Mouse (Mus musculus) neutrophil, adult 5-6 weeks (primary cell): ENCODE results near the gene 1810010H24Rik. TPM values are rescaled to one million over a fixed set of nuclear protein-coding genes. Genes with fewer than 3 reads are reported as not detected.
"Not testable (repeated sequence)": the region's sequence is repeated elsewhere in the genome, so short reads cannot be mapped to it uniquely, and the experiment has no call there.

Source experiments
- ATAC-seq: fragments of 151-379, 151-347 bp; 2 replicates; pipeline ENCODE4 v1.8.0; 2017; ENCODE audit warnings: mild to moderate bottlenecking, moderate TSS enrichment; ENCODE audit not compliant: insufficient number of reproducible peaks, poor library complexity, low FRiP score, severe bottlenecking; ENCODE audit errors: extremely low read depth
- total RNA-seq: library from RNA; stranded (forward); fragments of 200-1000 nt; gene quantifications from 2 replicates; pipeline ENCODE4 v1.2.3, GENCODE M21; 2017

Gene 1810010H24Rik
- total RNA-seq: 1.4 and 2.0 TPM in 2 replicates

DNA sequence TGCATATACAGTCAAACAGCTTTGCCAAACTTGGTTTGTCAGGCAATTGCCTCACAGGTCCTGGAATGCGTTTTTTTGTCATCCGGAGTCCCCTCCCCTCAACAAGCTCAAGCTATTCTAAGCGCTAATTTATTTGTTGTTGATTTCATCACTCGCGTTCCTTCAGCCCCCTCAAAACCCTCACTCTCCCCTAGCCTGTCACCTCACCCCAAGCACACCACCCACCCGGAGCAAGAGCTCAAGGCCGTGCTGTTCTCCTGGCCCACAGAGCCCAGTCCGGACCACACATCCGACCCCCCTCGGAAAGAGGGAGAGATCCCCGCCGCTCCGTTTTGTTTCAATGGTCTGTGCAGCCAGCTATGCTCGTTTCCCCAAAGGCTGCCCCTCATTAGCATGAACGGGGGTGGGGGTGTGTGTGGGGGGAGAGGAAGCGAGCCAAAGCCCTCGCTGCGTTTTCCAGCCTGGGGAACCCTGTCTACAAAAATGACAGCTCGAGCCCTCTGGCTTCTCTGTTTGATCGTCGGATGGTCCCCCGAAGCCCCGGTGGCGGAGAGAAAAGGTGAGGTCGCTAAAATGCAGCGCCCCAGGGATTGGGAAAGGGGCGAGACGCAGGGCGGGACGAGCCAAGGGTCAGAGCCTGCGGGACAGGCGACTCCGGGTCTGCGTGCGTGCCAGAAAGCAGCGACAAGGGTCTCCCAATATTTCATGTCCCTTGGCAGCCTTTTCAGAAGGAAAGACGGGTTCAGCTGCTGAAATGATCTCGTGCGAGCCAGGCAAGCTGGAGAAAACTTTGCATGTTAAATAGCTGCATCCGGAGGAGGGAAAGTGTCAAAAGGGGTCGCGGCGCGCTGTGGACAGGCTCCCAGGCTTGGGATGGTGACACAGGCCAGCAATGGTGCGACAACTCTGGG lies at the start of gene 1810010H24Rik:
TSS of gene 1810010H24Rik (plus strand) at position 271 of the 911 bp plus-strand sequence.
- ATAC-seq: 0 out of 2 replicates have a peak, but pooled peaks have one; percentile 17

DNA sequence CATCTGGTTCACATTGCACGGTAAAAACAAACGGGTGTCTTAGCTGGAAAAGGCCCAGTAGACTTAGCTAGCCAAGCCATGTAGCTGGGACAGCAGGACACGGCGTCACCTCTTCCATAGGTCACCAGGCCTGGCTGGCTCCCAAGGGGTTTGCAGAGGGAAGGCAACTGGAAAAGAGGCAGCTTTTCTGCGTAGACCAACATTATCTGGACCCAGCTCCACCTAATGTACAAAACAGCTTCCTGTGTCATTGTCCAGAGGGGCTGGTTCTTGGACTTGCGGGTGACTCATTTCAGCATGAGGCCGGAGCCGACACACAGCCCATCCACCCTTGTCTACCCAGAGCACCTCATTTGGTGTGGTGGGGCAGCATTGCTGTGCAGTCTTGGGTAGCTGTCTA lies 49.3 kb upstream of the 1810010H24Rik start:
- no peak for ATAC-seq

DNA sequence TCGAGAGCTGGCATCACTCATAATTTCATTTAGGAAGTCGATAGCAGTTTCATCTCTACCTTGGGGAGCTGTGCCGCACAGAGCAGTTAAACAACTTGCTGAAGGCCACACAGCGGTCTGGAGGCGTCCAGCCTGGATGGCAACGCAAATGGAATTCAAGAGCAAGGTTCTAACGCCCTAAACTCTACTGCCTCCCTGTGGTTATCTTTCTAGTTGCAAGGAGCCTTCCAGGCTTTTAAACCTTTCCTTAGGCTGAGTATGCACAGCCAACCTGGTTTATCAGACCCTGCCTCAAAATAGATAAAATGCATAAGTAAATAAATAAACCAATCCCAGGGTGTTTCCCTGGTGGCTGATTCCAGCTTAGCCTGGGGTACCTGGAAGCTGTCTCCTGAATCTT lies 45.0 kb upstream of the 1810010H24Rik start:
- peak; percentile 41; the same call in 1 of the 2 replicates for ATAC-seq

DNA sequence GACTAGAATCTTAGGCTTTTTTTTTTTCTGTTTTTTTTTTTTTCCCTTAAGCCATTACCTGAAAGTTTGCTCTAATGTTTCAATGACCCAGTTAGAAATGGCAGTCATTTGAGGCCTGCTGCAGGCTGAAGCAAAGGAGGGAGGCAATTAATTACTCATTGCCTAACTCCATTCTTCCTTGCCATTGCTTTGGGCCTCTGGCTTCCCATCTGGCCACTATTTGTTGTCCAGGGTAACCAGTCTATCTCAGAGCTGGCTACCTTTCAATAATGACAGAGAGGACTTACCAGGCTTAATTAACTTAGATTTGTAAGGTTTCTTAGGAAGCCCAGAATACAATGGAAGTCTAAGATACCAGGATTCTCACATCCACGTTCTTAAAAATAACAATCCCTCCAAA lies 43.7 kb upstream of the 1810010H24Rik start:
- no peak for ATAC-seq

DNA sequence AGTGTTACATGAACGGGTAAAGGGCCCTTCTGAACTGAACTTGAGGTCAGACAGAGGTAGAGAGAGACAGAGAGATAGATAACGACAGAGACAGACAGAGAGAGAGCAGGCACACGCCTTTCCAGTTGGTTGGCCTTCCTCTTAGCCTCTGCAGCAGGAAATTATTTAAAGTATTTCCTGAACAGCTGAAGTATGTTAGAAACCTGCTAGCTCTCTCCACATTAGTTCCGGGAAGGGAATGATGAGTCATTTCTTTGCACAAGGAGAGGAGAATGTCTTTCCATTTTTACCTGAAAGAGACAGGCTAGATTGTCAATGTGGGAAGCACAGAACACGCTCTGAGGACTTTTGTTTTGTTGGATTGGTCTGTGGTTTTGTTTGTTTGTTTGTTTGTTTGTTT lies 43.1 kb upstream of the 1810010H24Rik start:
- no peak for ATAC-seq

DNA sequence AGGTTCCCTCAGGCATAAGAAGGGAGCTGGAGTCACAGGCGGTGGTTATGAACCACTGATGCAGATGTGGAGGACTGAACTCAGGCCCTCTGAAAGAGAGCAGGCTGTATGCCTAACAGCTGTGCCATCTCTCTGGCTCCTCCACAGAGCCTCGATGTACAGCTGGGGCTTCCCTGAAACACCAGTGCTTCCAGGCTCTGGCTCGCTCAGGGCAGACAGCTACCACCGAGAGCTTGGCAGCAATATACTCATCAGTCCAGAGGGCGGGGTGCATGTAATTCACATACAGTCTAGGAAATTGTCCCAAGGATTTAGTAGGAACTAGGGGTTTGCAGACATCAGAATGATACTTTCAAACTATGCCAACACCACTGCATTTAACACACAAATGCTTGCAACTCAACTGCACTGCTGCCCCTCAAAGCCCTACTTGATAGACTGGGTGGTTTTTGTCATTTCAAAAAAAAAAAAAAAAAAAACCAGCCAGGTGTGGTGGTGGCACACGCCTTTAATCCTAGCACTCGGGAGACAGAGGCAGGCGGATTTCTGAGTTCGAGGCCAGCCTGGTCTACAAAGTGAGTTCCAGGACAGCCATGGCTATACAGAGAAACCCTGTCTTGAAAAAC lies 39.4 kb upstream of the 1810010H24Rik start:
- ATAC-seq: not testable (repeated sequence)

DNA sequence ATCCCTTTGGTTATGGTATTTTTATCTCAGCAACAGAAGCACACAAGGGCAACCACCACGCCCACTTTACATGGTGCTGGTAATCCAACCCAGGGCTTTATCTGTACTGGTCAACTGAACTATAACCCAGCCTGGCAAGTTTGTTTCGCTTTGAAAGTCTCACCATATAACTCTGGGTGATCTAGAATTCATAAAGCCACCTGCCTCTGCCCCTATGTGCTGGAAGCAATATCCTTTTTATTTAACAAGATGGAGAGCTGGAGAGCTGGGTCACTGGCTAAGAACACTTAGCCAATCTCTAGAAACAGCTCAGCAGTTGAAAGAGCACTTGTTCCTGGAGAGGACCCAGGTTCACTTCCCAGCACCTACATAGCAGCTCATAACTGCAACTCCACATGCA lies 38.1 kb upstream of the 1810010H24Rik start:
- ATAC-seq: no peak

DNA sequence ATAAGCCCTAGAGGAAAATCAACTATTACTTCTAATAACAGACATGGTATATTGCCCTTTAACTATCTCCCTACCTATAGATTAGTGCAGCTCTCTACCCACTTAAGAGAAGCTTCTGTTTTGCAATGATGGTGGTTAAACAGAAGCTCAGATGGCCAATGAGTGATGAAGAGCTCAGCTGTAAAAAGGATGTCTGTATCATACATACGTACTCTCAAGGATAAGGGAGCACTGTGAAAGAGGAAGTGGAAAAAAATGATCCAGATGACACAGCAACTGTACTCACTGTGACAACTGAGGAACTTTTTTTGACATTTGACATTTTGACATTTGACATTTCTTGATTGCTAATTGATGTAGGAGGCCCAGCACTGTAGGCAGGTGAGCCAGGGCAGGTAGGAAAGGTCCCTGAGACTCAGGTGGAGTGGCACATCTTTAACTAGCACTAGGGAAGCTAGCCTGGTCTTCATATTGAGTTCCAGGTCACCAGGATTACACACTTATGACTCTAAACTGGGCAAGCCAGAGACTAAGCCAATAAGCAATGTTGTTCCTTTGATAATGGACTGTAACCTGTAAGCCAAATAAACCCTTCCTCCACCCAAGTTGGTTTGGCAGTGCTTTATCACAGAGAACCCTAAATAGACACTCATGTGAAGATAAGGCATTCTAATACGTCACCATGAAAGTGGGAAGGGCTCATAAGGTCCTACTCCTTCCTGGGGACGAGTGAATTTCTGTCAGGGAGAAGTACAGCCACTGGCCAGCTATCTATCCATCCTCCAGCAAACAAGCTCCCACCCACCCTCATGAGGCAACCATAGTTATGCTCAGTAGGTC lies 31.0 kb upstream of the 1810010H24Rik start:
- ATAC-seq: peak; percentile 88

DNA sequence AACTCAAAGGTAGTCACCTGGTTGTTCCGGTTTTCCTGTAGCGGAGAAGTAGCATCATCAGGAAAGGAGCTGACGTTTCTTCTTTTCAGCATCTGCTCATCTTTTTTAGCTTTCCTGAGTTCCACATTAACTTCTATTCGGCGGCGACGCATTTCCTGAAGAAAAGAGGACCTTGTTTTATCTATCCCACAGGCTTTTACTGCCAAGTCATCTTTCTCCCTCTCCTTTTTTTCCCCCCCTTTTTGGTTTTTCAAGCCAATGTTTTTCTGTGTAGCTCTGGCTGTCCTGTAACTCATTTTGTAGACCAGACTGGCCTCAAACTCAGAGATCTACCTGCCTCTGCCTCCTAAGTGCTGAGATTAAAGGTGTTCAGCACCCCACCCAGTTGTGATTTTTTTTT lies 29.0 kb upstream of the 1810010H24Rik start:
- ATAC-seq: not testable (repeated sequence)

DNA sequence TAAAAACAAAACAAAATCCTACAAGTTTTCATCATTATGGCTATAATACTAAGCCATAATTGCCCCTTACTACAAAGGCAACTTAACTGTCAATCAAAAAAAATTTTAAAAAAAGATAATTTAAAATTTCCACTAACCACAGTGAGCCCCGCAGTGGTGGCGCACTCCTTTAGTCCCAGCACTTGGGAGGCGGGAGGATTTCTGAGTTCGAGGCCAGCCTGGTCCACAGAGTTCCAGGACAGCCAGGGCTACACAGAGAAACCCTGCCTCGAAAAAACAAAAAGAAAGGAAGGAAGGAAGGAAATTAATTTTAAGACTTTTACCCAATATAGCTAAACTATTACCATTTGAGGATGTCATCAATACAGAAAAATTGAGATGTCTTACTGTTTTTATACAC lies 27.5 kb upstream of the 1810010H24Rik start:
- ATAC-seq: no peak

DNA sequence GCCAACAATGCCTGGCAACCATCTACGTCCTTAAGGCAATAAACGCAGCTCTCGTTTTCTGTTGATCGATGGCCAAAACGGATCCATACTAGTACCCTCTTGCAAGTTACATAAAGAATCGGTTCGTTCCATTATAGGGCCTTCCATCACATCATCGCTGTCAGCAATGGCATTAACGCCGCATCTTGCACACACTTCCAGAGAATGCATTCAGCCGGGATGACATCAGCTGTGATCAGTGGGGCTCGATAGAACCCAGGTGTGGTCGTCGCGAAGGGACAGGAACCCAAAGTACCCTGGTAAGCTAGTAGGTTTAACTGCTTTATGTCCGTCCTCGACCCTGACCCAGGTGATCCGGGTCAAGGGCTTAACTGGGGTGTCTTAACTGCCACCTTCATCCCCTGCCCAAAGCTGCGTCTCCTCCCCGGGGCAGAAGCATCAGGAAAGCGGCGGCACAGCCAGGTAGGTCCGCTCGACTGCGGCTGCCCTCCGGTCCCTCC lies 26.8 kb upstream of the 1810010H24Rik start:
- ATAC-seq: no peak

DNA sequence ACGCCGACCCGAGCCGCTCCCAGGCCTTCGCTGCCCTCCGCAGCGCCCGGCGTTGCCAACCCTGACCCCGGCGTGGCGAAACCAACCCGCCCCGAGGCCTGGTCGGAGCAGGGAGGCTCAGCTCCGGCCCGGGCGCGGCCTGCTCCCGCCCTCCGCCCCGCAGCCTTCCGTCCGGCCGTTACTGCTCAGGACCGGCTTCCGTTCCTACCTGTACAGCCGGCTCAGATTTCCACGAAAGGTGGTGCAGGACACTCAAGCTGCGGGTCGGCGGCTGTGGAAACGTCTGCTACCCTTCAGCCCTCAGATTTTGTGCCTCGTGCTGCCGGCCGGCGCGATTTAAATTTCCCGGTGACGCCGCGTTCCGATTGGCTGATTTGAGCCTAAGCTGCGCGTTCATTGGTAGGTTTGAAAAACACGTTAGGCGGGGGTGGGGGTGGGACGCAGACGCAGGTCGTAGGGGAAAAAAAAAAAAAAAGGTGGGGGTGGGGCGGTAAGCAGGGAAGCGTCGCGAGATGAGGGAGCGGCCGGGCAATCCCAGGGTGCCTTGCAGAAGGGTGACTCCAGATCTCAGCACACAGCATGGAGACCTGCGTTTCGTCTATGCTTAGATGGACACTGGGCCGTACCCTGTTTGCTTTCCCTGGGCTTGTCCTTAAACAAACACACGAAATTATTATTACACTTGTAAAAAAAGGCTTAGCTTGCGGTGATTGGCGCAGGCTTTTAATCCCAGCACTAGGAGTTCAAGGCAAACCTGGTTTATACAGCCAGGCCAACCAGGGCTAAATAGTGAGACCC lies 26.1 kb upstream of the 1810010H24Rik start, which contains the start of gene Kpna2:
TSS of gene Kpna2 (minus strand) at position 391 of the 798 bp plus-strand sequence.
- peak; percentile 90 for ATAC-seq

DNA sequence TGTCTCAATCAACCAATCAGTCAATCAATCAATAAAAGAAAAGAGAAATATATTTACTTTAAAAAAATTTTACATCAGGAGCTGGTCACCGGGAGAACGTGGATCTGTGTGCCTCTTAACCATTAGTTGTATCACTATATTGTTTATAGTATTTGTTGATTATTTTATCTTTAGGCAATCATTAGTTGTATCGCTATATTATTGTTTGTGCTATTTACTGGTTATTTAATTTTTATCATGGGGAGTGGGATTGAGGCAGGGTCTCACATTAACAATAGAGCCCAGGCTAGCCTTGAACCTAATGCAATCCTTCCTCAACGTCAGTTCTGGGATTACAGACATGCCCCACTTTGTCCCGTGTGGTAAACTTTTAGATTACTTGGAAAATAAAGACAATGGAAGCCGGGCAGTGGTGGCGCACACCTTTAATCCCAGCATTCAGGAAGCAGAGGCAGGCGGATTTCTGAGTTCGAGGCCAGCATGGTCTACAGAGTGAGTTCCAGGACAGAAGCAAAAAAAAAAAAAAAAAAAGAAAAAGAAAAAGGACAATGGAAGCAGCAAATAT lies 25.4 kb upstream of the 1810010H24Rik start:
- no peak for ATAC-seq

DNA sequence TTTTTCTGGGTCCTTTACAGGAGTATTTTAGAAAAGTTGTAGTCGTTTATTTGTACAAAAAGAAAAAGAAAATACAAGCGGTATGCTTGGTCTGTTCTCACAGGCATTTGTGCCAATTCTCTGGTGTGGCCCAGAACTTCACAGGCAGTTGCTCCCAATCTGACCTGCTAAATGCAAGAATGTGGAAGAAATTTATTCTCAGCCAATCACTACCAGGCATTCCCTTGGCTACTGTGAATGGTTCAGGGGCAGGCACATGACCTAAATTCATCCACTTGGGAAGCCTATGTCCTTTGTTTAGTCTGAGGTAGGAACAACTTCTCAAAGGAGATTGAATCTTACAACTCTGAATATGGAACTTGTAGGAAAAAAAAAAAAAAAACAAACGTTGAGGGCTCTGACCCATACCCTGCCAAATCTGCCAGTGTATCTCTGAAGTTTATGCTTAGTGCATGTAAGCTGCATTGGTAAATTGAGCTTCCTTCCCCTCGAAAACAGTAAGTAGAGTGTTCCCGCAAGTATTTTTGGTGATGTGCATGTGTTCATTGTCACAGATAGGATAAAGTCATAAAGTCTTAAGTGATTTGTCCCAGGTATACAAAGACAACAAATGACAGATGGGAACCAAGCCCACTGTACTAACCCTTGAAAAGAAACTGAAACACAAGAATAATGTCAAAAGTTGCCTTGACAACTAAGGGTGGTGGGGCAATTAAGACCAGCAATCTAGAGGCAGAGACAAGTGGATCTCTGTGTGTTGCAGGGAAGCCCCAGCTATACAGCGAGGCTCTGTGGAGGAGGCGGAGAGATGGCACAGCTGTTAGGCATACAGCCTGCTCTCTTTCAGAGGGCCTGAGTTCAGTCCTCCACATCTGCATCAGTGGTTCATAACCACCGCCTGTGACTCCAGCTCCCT lies 23.5 kb upstream of the 1810010H24Rik start:
- no peak for ATAC-seq

DNA sequence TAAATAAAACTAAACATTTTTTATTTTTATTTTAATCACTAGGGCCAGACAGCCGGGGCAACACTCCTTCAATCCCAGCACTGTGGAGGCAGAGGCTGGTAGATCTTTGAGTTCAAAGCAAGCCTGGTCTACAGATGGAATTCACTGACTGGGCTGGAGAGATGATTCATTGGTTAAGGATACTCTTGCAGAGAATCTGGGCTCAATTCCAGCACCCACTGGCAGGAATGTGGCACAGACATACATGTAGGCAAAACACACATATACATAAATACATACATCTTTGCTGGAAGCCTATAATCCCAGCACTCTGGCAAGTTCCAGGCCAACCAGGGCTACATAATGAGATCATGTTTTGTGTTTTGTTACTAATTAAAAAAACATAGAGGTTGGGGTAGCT lies 19.9 kb upstream of the 1810010H24Rik start:
- no peak for ATAC-seq

DNA sequence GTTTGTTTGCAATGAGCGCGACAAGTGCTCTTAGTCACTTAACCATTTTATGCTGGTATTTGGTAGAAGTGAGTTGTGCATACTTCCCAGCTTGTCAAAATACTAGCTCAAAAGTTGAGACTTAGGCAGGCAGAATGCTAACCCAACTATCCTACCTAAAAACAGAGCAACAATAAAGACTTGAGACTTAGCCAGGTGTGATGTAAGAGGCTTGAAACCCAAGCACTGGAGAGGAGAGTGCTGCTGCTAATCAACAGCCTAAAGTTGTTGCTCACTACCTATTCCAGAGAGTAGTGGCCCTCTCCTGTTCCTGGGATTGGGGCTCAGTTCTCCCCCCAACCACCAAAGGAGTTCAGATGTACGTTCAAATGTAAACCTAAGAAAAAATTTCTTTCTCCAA lies 15.0 kb upstream of the 1810010H24Rik start:
- ATAC-seq: no peak

DNA sequence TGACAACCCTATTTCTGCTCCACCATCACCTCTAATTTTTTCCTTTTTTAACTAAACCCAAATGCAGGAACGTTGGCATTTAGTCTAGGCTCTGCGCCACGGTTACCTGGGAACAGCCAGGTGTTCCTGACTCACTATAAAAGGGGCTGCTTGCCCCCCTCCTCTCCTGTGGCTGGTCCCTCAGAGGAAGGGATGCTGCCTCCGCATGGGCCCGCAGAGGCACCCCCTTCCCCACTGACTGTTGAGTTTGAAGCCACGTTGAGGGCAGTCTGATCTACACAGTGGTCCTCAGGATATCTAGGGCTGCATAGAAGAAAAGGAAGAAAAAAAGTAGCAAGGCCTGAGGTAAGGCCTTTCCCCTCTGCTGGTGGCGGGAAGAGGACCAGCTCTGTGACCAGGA lies 14.3 kb upstream of the 1810010H24Rik start:
- no peak for ATAC-seq
